Mouse (Mus musculus) adrenal gland, adult 18-20 months (tissue): ENCODE data around the gene Epc2. TPM values are rescaled to one million over a fixed set of nuclear protein-coding genes. Genes with fewer than 3 reads are reported as not detected.
"Not testable (repeated sequence)": the region's sequence is repeated elsewhere in the genome, so short reads cannot be mapped to it uniquely, and the experiment has no call there.

Experiments
- DNase-seq, 2 experiments: peaks; one replicate each; pipeline ENCODE4 v3.0.0; 2021 to 2022; ENCODE audit warnings: low spot score in 2 of 2
- total RNA-seq, 2 experiments: library from RNA; stranded (reverse); gene quantifications; 1 replicate in 1 of 2; 2 replicates in 1 of 2; pipeline ENCODE4 v1.2.3; 2021

Gene Epc2
- total RNA-seq, 2 experiments from 2014 or later: 19.7 to 27.1 TPM

DNA sequence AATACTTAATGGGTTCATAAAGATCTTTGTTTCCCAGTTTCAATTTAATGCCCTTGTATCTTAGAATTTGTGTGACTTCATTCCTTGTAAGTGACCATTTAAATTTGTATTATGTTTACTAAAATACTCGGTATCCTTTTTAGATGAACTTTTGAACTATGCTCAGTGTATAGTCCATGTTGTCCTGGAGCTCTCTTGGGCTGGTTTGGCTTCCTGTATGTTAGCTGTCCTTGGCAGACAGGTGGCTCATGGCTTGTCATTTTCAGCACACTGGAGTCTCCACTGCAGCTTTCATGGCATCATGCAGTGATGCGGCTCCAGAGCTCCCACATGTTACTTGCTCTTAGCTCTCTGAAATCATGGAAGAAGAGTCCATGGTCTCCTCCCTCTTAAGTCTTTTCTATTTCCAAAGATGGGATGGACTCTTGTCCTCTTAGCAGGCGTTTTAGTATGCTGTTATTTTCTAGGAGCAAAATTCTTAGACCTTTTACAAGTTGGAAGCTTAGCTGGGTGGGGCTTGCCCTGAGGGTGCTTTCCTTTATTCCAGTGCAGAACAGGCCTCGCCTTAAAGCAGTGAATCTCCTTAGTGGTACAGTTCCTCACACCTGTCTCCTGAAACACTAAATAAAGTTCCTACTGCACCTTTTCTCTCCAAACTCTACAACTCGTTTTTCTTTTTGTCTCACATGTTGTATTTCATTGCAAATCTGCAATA lies 20.5 kb downstream of the Epc2 start:
- no peak for DNase-seq

DNA sequence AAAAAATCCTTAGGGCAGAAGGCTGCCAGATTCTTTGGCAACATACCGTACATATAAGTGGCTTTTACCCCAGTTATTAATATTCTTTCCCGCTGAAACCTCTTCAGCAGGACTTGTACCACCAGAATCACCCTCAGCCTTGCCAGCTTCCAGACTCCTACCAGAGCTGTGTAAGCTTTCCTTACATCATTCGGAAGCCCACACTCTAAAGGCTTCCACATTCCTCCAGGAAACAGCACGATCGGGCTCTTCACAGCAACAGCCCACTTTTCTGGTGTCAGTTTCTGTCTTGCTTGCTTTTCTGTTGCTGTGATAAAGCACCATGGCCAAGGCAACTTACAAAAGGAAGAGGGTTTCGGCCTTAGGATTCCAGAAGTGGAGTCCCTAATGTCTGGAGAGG lies 21.2 kb downstream of the Epc2 start:
- DNase-seq: no peak

DNA sequence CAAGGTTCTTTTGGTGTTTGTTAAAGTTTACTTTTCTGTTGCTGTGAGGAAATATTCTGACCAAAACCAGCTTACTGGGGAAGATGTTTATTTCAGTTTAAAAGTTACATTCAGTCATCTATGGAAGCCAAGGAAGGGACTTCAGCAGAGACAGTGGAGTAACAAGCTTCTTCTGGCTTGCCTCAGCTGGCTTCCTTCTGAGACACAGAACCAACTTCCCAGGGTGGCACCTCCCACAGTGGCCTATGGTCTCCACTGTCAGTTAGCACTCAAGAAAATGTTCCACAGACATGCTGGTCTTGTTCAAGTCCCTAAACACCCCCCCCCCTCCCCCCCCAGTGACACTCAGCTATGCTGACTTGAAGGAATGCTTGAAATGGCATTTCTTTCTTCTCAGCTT lies 30.9 kb downstream of the Epc2 start:
- no peak for DNase-seq

DNA sequence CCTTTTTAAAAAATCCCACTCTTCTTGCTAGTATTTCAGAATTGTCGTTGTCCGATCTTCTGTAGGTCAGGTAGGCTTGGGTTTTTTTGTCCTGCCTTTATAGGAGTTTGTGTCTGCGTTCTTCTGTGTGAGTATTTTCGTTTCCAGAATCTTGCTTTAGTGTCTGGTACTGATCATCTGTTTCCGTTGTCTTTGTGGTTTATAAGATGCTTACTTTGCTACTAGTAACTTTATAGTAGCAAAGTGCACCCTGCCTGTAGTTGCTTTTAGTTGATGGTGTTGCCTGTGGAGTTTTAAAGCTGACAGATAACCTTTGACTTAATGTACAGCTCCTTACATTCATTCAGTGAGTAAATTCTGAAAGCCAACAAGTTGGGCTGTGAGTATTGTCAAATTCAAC lies 32.1 kb downstream of the Epc2 start:
- DNase-seq: no peak

DNA sequence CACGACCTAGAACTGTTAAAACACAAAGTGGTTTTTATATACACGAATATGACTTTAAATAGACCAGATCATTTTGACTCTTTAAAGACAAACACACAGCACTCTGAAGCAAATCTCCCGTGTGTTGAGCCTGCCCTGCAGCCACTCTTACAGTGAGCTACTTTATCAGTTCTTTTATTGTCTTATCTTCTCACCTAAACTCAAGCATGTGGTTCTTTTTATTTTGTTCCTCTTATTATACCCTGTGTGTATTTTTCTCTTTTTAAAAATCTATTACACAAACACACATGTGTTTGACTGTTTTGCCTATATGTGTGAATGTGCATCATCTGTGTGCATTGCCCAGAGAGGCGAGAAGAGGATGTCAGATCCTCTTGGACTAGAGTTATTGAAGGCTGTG lies 50.1 kb downstream of the Epc2 start:
- DNase-seq: no peak

DNA sequence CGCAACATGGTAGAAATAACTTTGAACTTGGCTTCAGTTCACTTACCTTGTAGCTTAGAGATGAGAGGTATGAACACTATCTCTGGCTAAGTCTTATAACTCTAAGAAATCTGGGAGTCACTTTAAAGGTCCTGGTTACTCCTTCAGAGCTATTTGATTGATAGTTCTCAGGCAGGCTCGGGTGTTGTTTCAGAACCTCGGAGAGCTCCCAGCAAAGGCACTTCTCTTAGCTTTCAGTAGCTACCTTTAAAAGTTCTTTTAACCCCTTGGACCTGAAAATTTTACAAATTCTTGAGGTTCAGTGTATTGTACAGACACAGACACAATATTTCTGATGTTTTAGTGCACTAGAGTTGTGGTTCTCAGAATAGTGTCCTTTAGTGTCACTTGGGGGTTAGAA lies 52.3 kb downstream of the Epc2 start:
- DNase-seq: peak; percentile 10 to 32

DNA sequence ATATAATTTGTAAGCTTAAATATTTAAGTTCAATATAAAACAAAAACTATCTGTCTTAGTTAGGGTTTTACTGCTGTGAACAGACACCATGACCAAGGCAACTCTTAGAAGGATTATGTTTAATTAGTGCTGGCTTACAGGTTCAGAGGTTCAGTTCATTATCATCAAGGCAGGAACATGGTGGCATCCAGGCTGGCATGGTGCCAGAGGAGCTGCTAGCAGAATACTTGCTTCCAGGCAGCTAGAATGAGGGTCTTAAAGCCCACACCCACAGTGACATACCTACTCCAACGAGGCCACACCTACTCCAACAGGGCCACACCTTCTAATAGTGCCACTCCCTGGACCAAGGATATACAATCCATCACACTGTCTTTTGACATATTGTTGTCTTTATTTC lies 53.9 kb downstream of the Epc2 start:
- not testable (repeated sequence) for DNase-seq

DNA sequence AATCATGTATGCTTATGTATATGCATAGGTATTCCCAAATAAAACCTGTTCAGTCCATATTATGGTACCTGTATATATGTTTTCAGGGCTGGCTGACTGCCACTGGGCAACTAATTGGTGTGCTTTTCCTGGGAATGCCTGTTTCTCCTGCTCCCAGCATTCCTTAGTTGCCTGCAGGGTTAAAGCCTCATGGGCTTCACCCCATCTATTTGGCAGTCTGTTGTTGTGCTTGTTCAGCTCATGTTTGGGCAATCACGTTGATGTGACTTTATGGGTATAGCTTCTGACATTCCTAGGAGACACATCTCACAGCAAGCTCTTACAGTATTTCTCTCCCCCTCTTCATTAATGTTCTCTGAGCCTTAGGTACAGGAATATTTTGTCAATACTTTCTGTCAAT lies 59.5 kb downstream of the Epc2 start:
- no peak for DNase-seq

DNA sequence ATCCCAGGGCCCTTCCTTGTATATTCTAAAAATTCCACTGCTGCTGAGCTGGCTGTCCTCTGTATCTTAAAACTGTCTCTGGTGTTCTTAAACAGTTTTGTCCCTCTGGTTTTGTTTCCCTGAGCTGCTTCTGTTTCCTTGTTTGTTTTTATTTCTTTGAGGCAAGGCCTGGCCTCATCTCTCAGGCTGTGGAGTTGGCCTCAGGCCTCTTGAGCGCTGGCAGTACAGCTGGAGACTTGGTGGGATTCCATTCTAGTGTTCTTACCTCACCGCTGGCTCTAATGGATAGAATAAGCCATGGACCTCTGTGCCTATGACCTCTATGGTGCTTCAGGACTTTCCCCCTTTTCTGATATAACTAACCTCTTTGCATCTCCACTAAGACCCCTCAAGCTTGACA lies 64.7 kb downstream of the Epc2 start:
- DNase-seq: no peak

DNA sequence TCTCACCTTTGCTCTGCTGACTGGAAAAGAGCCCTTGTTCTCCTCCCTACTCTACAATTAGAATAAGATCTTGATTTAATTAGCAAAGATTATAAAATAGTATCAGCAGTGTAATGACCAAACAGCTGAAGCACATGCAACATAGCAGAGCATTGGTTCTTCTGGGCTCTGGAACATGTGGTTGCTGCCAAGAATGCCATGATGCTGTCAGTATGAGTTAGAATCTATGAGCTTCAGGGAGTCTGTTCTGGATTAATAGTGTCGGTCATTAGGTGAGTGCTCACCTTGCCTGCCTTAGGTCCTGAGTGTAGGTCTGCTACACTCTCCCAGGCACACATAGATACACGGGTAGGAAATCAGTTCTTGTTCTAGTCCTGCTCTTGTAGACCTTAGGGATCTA lies 69.1 kb downstream of the Epc2 start:
- DNase-seq: no peak

DNA sequence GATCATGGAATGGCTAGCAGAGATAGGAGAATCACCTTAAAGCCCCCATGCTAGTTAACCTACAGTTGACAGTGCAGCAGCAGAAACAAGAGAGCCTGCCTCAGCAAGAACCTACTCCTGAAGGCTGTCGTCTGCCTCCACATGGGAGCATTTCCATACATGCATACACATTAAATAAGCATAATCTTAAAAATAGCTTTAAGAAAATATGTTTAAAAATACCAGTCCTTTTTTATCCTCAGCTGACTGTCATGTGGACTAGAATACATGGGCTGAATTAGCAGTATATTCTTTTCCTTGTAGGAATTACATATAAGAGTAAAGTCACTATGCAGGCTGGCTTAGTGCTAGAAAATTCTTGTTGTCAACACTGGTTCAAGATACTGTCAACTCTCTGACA lies 69.7 kb downstream of the Epc2 start:
- DNase-seq: no peak

DNA sequence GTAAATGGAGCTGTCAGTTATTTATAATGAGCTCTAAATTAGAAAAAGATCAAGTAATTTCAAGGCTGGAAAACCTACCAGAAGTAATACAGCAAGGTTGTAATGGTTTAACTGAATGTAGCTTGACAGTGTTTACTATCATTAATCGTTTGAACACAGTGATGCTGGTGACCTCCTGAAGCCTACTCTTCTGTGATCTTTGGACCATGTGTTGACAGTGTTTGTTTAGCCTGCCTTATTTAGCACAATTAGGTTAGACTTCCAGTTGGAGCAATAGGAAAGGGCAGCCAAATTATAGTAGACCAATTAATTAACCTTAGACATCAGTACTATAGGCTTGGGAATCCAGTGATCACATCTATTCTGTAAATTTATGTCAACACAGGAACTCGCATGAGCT lies 70.3 kb downstream of the Epc2 start:
- DNase-seq: no peak

DNA sequence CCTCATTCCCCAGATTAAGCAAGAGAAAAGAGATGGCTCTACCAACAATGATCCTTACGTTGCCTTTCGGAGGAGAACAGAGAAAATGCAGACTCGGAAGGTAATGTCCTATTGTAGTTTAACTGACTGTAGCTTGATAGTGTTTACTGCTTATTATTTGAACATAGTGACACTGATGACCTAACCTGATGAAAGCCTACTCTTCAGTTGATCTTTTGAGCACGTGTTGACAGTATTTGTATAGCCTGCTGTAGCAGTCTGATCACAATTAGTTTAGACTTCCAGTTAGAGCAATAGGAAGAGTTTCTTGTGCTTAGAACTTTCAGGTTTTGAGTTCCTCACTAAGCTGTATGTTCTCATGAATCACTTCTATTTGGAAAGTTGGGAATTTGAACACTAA lies 71.3 kb downstream of the Epc2 start:
- DNase-seq: no peak

DNA sequence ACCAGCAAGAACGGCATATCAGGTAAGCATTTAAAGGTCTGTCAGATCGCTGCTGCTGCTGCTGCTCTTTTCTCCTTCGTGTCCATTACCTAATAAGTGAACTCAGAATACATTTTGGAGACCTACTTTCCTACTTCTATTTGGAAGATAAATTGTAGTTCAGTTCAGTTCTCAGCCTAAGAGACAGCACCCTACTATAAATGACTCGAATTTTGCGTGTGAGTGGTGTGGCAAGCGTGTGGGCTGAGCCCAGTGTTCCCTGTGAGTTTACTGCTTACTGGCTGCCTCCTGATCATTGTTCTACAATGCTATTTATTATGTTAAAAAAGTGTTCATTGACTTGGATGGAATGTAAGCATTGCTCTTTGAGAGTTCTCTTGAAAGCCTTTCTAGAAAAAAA lies 85.9 kb downstream of the Epc2 start:
- DNase-seq: no peak

DNA sequence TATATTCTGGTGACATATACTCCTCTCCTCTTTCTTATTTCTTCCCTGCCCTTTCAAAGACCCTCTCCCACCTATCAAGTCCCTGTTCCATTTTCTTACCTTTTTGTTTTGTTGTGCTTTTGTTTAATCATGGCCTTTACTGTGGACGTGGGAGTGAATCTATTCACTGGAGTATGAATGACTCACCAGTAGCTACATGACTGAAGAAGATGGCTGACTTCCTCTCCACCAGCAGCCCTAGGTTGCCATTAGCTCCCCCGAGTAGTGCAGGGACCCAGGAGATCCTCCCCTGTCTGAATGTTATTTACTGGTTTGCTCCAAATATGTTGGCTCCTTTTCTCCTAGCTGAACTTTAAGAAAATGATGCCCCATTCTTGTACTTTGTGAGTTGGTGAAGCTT lies 86.8 kb downstream of the Epc2 start:
- DNase-seq: no peak

DNA sequence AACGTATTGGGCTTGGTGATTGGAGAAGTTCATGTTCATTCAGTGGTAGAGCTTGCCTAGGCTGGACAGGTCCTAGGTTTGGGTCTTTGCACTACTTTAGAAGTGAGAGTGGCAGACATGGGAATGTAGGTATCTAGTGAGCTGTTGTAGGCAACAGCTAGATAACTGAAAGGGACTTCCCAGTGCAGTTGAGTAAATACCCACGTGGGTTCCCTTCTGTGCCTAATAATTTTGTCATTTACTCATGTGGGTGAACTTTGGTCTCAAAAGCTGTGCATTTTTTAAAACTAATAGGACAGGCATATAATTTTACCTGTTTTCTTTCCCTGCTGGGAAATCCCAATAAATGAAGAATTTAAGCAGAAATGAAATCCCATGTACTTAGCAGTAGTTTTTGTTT lies 88.5 kb downstream of the Epc2 start:
- DNase-seq: no peak

DNA sequence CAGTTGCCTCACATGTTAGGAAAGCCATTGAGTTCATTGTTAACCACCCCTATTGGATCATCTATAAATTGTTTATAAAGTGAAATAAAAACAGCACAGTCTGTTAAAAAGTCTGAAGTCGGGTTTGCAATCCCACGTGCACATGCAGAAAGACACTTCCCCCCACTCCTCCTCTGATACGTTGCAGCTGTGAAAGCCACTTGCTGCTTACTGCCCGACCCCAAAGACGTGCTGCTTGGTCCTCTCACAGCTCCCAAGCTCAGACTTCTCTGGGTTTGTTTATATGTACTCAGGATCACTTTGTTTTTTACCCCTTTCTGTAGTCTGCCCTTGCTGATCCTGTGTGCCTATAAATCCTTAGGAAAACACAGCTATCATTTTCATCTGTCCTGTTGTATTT lies 96.5 kb downstream of the Epc2 start:
- no peak for DNase-seq

DNA sequence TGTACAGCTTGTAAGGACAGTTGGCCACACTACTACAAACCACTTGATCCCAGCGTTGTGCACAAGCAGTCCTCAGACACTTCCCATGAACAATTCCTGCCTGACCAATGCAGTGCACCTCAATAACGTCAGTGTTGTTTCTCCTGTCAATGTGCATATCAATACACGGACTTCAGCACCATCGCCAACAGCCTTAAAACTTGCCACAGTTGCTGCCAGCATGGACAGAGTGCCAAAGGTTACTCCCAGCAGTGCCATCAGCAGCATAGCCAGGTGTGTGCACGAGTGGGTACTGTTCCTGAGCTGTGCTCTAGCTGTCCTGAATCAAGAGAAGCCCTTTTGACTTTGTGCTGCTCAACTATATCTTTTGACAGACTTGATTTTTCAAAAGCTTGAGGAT lies 97.2 kb downstream of the Epc2 start:
- DNase-seq: no peak

DNA sequence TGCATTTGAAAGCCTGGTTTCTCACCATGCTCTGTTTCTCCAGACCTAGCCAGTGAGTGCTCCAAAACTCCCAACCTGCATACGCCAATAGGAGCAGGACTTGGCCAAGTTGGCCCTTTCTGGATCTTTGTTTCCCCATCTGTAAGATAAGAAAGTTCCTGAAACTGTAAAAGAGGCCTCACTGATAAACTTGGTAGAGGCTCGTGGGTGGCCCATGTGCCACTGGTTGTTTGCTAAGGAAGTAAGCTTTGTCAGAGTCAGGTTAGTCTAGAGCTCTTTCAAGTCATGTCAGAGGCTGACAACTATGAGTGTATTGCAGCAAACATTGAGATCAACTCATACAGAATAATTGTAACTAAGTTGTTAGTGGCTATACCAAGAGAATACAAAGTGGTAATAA lies 101.8 kb downstream of the Epc2 start:
- DNase-seq: no peak

DNA sequence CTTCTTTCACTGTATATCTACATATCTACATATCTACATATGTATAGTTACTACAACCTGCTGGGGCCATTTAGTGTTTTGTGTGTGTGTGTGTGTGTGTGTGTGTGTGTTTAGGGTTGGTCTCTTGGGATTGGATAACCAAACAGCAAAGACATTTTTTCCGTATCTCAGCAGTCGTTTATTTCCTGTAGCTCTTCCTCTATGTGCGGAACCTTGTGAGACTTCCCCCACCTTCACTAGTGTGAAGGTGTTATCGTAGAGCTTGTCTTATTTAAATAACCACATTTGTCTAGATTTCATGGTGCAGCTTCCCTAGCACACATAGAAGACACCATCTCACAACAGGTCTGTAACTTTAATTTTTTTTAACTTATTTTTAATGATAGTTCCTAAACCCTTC lies 106.1 kb downstream of the Epc2 start:
- no peak for DNase-seq

DNA sequence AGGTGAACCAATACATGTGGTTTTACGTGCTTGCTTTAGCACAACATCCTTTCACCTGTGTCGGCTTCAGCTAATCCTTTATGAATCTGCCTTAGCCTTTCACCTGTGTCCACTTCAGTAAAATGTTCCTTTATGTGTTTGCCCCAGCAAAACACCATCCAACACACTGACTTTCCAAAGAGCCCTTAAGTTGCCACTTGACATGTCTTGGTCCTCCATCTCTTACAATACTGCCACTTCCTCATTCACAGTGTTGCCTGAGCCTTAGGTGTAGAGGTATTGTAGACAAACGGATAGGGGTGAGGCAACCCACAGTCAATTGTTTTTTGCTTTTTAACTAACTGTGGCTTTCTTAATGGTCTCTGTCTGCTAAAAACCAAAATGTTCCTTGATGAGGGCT lies 107.1 kb downstream of the Epc2 start:
- DNase-seq: no peak

DNA sequence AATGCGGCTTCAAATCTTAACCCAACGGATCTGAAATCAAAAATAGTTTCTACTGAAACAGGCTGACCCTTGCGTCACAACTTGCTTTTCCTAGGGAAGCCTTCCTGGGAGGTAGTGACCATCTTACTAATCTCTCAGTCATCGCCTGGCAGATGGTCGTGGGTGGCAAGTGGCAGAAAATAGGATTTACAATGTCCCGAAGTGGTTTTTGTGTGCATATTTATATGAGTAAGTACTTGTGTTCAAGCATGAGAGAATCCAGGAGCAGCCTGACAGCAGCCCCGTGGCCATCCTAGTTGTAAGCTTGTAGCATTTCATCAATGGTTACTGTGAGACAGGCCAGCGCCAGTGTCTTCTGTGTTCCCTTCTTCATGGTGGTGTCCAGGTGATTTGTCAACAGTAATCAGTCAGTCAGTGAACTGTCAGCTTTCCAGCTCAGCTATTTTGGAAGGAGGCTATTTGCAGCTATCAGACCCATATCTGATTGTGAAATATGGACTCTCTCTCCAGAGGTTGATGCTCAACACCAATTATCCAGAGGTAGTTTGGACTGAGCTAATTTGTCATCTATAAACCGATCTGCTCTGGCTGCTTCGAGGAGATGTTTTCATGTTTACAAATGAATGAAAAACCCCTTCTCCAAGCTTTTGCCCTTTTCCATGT lies 111.5 kb downstream of the Epc2 start:
- no peak for DNase-seq
